Mouse (Mus musculus) kidney, adult 2 months (tissue): ENCODE results near the gene BC049352.

Experiments used
- CTCF ChIP-seq: fragments of 200-500 bp; conservative IDR thresholded peaks from 2 replicates; pipeline ENCODE4 v1.5.1; 2011; ENCODE audit warnings: low read depth, mild to moderate bottlenecking, control low read depth, low read length, moderate library complexity, mixed read lengths; ENCODE audit not compliant: insufficient read depth, insufficient read length
- POLR2A ChIP-seq: fragments of 200-500 bp; IDR thresholded peaks from one replicate; pipeline ENCODE4 v1.6.1; 2011; ENCODE audit warnings: low read depth, low read length, control low read depth

DNA sequence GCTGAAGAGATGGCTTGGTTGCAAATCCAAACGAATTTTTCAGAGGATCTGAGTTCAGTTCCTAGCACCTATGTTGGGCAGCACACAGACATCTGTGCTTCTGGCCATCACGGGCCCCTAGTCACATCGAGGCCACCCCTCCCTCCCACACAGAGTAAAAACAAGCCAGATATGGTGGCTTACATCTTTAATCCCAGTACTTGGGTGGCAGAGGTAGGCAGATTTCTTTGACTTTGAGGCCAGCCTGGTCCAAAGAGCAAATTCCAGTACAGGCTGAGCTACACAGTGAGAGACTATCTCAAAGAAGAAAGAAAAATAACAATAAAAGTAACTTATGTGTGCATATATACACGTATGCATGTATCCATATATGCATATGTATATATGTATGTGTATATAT is 24.3 kb downstream of the BC049352 start:
- no peak for TF ChIP-seq CTCF
- no peak for TF ChIP-seq POLR2A
